Mouse (Mus musculus) limb, embryonic 13.5 days (tissue): ENCODE measurements around the gene Gm1673. TPM values are rescaled to one million over a fixed set of nuclear protein-coding genes. Genes with fewer than 3 reads are reported as not detected.

Experiments
- ATAC-seq: fragments of 200-750 bp; cut with Nextera tagmentation; 2 replicates; pipeline ENCODE4 v1.8.0; 2017; ENCODE audit warnings: low read depth, moderate number of reproducible peaks, moderate TSS enrichment; ENCODE audit not compliant: low FRiP score
- H3K27ac ChIP-seq: fragments of 300-500 bp; sonication (generic); 2 replicates; pipeline ENCODE4 v1.5.1; 2015; ENCODE audit warnings: inconsistent platforms, mild to moderate bottlenecking, moderate library complexity
- H3K27me3 ChIP-seq: fragments of 300-500 bp; sonication (generic); 2 replicates; pipeline ENCODE4 v1.6.1; 2015; ENCODE audit warnings: mild to moderate bottlenecking, inconsistent platforms
- H3K36me3 ChIP-seq: fragments of 300-500 bp; sonication (generic); 2 replicates; pipeline ENCODE4 v1.6.1; 2015; ENCODE audit warnings: inconsistent platforms, mild to moderate bottlenecking, moderate library complexity
- H3K4me1 ChIP-seq: fragments of 300-500 bp; sonication (generic); 2 replicates; pipeline ENCODE4 v1.6.1; 2015; ENCODE audit warnings: inconsistent platforms
- H3K4me2 ChIP-seq: fragments of 300-500 bp; sonication (generic); replicated peaks from 2 replicates; pipeline ENCODE4 v1.6.1; 2015; ENCODE audit warnings: inconsistent platforms, mild to moderate bottlenecking, moderate library complexity
- H3K4me3 ChIP-seq: fragments of 300-500 bp; sonication (generic); 2 replicates; pipeline ENCODE4 v1.5.1; 2015; ENCODE audit warnings: moderate library complexity, mild to moderate bottlenecking, inconsistent platforms
- H3K9ac ChIP-seq: fragments of 300-500 bp; sonication (generic); 2 replicates; pipeline ENCODE4 v1.6.1; 2015; ENCODE audit warnings: mild to moderate bottlenecking, inconsistent platforms
- H3K9me3 ChIP-seq: fragments of 300-500 bp; sonication (generic); 2 replicates; pipeline ENCODE4 v1.6.1; 2016; ENCODE audit warnings: inconsistent platforms
- WGBS: fragments of 180-500 bp; shearing (Covaris S2); methylation state at CpG from one replicate; pipeline ENCODE4 v1.1.7; 2015; 5-methylcytosine and 5-hydroxymethylcytosine counted together
- polyA plus RNA-seq: library from polyadenylated mRNA; unstranded; fragments of >200 nt; fragmentation: Nextera tagmentation; extraction: Ambion mirVana; gene quantifications from 2 replicates; pipeline ENCODE4 v1.2.1, GENCODE M21; 2015

Gm1673 gene
- polyA plus RNA-seq, 1 experiment from 2014 or later = 151 TPM

GRCm38 (mm10) chr5:33959382-33959781 lies 23.9 kb upstream of the Gm1673 start:
- WGBS = 82% methylated on average over 4 of the region's 4 CpGs
- H3K4me1 ChIP-seq = no peaks in the 10 kb centered on the region
- no peak for ATAC-seq
- H3K4me2 ChIP-seq = no peak overlapping the region
- H3K36me3 ChIP-seq = no peaks in the 10 kb centered on the region
- H3K9ac ChIP-seq = no peak overlapping the region
- H3K27ac ChIP-seq = no peak overlapping the region
- no peaks in the 10 kb centered on the region for H3K27me3 ChIP-seq
- H3K9me3 ChIP-seq = peaks cover 19% of the 10 kb centered on the region; the same call in 1 of the 2 replicates
- H3K4me3 ChIP-seq = no peak overlapping the region

GRCm38 (mm10) chr5:33974736-33975135 lies 8.5 kb upstream of the Gm1673 start:
- Histone ChIP-seq H3K9me3 (no peaks in the 10 kb centered on the region), H3K4me1 (no peaks in the 10 kb centered on the region), H3K4me3 (no peak overlapping the region), H3K27me3 (no peaks in the 10 kb centered on the region), H3K27ac (no peak overlapping the region), H3K4me2 (no peak overlapping the region), H3K9ac (no peak overlapping the region), H3K36me3 (0 out of 2 replicates have a peak, but pooled peaks cover 2% of the 10 kb centered on the region)
- WGBS = 53% methylated on average over 2 of the region's 2 CpGs
- ATAC-seq = no peak

GRCm38 (mm10) chr5:33976267-33976666 lies 7.0 kb upstream of the Gm1673 start:
- Histone ChIP-seq H3K9ac (no peak overlapping the region), H3K36me3 (0 out of 2 replicates have a peak, but pooled peaks cover 2% of the 10 kb centered on the region), H3K4me3 (no peak overlapping the region), H3K4me2 (no peak overlapping the region), H3K27me3 (no peaks in the 10 kb centered on the region), H3K27ac (no peak overlapping the region), H3K9me3 (no peaks in the 10 kb centered on the region), H3K4me1 (no peaks in the 10 kb centered on the region)
- ATAC-seq = no peak
- 34% methylated on average over 3 of the region's 3 CpGs for WGBS

GRCm38 (mm10) chr5:33982731-33983259 lies 438 bp upstream of the Gm1673 start:
- WGBS = 5% methylated on average over 26 of the region's 26 CpGs
- 0 out of 2 replicates have a peak, but pooled peaks cover 12% of the 10 kb centered on the region for H3K36me3 ChIP-seq
- peaks cover 18% of the 10 kb centered on the region for H3K4me1 ChIP-seq
- no peak overlapping the region for H3K27ac ChIP-seq
- peak overlapping the region; percentile 92 for H3K4me2 ChIP-seq
- peak; percentile 37 for ATAC-seq
- no peaks in the 10 kb centered on the region for H3K9me3 ChIP-seq
- no peaks in the 10 kb centered on the region for H3K27me3 ChIP-seq
- peak overlapping the region; percentile 81 for H3K9ac ChIP-seq
- H3K4me3 ChIP-seq = peak overlapping the region; percentile 84

GRCm38 (mm10) chr5:33994671-33995625 lies 11.7 kb downstream of the Gm1673 start:
- Histone ChIP-seq H3K36me3 (no peaks in the 10 kb centered on the region), H3K4me1 (peaks cover 24% of the 10 kb centered on the region), H3K27ac (no peak overlapping the region), H3K4me2 (peak overlapping the region; percentile 98), H3K27me3 (peaks cover 66% of the 10 kb centered on the region), H3K9me3 (no peaks in the 10 kb centered on the region), H3K4me3 (peak overlapping the region; percentile 65), H3K9ac (no peak overlapping the region)
- 37% methylated on average over 27 of the region's 28 CpGs for WGBS
- ATAC-seq = no peak

- Histone ChIP-seq H3K36me3 (no peaks in the 10 kb centered on the region), H3K4me2 (peak within 1 kb of the TSS; percentile 98), H3K27ac (no peak within 1 kb of the TSS), H3K27me3 (peaks cover 71% of the 10 kb centered on the region), H3K4me3 (peak within 1 kb of the TSS; percentile 65), H3K9ac (peak within 1 kb of the TSS; percentile 59), H3K9me3 (no peaks in the 10 kb centered on the region), H3K4me1 (peaks cover 24% of the 10 kb centered on the region)
- under 1% methylated on average over 87 of the region's 90 CpGs for WGBS
- peak; percentile 78; the same call in 1 of the 2 replicates for ATAC-seq
These were observed 12.8 kb downstream of the Gm1673 start, which contains the start of gene Nat8l for GRCm38 (mm10) chr5:33995843-33996693. Nat8l (plus strand) TSS chr5:33995984.

GRCm38 (mm10) chr5:33996694-33997045 lies 13.4 kb downstream of the Gm1673 start:
- Histone ChIP-seq H3K36me3 (no peaks in the 10 kb centered on the region), H3K27me3 (peaks cover 71% of the 10 kb centered on the region), H3K9me3 (no peaks in the 10 kb centered on the region), H3K4me1 (peaks cover 24% of the 10 kb centered on the region), H3K4me3 (peak overlapping the region; percentile 65), H3K4me2 (peak overlapping the region; percentile 98), H3K27ac (no peak overlapping the region), H3K9ac (peak overlapping the region; percentile 59)
- WGBS = 0% methylated on average over 27 of the region's 55 CpGs
- no peak for ATAC-seq

GRCm38 (mm10) chr5:33997051-33997741 lies 14.0 kb downstream of the Gm1673 start:
- peak overlapping the region; percentile 59 for H3K9ac ChIP-seq
- H3K4me1 ChIP-seq = peaks cover 24% of the 10 kb centered on the region
- H3K36me3 ChIP-seq = no peaks in the 10 kb centered on the region
- peaks cover 70% of the 10 kb centered on the region for H3K27me3 ChIP-seq
- no peak for ATAC-seq
- WGBS = under 1% methylated on average over 56 of the region's 80 CpGs
- peak overlapping the region; percentile 98 for H3K4me2 ChIP-seq
- H3K4me3 ChIP-seq = peak overlapping the region; percentile 65
- no peak overlapping the region for H3K27ac ChIP-seq
- H3K9me3 ChIP-seq = no peaks in the 10 kb centered on the region

- no peaks in the 10 kb centered on the region for H3K9me3 ChIP-seq
- H3K27me3 ChIP-seq = peaks cover 66% of the 10 kb centered on the region
- WGBS = 71% methylated on average over 20 of the region's 20 CpGs
- H3K9ac ChIP-seq = no peak overlapping the region
- ATAC-seq = no peak
- H3K27ac ChIP-seq = no peak overlapping the region
- H3K36me3 ChIP-seq = no peaks in the 10 kb centered on the region
- H3K4me1 ChIP-seq = peaks cover 24% of the 10 kb centered on the region
- peak overlapping the region; percentile 65 for H3K4me3 ChIP-seq
- H3K4me2 ChIP-seq = peak overlapping the region; percentile 98
These were observed 14.7 kb downstream of the Gm1673 start for GRCm38 (mm10) chr5:33997829-33998504.

GRCm38 (mm10) chr5:33998505-33998877 lies 15.3 kb downstream of the Gm1673 start:
- Histone ChIP-seq H3K36me3 (no peaks in the 10 kb centered on the region), H3K9me3 (no peaks in the 10 kb centered on the region), H3K9ac (no peak overlapping the region), H3K4me2 (no peak overlapping the region), H3K27ac (no peak overlapping the region), H3K4me1 (peaks cover 24% of the 10 kb centered on the region), H3K27me3 (peaks cover 66% of the 10 kb centered on the region), H3K4me3 (no peak overlapping the region)
- 91% methylated on average over 3 of the region's 3 CpGs for WGBS
- no peak for ATAC-seq
